Mouse (Mus musculus) spleen, adult 18-20 months (tissue): ENCODE data around the gene Fam193a.

Experiments used
- DNase-seq, 2 experiments: peaks; one replicate each; pipeline ENCODE4 v3.0.0; 2022; ENCODE audit warnings: mixed read lengths in 2 of 2

Fam193a gene

GRCm38 (mm10) chr5:34385616-34386015, 15.9 kb downstream of the Fam193a start:
- DNase-seq = no peak

DNA sequence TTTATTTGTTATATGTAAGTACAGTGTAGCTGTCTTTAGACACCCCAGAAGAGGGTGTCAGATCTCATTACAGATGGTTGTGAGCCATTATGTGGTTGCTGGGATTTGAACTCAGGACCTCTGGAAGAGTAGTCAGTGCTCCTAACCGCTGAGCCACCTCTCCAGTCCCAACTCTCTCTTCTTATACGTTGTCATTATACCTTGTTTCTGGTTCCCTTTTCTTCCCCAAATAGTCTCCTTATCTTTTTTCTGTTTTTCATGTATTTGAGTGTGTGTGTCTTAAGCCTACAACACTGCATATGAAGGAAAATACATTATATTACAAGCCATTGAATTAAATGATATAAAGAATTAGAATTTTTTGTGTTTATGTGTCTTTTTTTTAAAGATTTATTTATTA, 17.0 kb downstream of the Fam193a start:
- DNase-seq = no peak

- DNase-seq = no peak
Observed at GRCm38 (mm10) chr5:34393251-34393650, 23.5 kb downstream of the Fam193a start.

- no peak for DNase-seq
Observed at GRCm38 (mm10) chr5:34395347-34395746, 25.6 kb downstream of the Fam193a start.

- no peak for DNase-seq
Observed at GRCm38 (mm10) chr5:34395850-34396540, 26.3 kb downstream of the Fam193a start.

- DNase-seq = no peak
Observed at GRCm38 (mm10) chr5:34397866-34398265, 28.1 kb downstream of the Fam193a start.

DNA sequence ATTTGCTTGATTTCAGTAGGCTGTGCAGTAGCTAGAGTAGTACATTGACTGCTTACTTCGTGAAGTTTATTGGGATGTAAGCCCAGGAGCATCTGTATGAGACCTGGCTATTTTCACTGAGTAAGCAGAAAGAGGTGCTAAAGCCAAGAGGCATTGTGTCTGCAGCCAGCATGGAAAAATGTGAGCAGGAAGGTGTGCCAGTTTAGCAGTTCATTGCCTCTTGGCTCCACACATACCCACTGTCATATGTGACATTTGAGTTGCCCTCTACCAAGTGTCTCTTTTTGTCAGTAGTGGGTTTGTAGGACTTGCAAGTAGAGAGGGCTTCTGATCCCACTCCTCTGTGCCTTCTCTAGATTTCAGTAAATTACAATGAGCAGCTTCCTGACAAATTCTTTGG, 28.6 kb downstream of the Fam193a start:
- no peak for DNase-seq

GRCm38 (mm10) chr5:34407366-34407918, 37.7 kb downstream of the Fam193a start:
- DNase-seq = no peak

GRCm38 (mm10) chr5:34409002-34409401, 39.3 kb downstream of the Fam193a start:
- no peak for DNase-seq

DNA sequence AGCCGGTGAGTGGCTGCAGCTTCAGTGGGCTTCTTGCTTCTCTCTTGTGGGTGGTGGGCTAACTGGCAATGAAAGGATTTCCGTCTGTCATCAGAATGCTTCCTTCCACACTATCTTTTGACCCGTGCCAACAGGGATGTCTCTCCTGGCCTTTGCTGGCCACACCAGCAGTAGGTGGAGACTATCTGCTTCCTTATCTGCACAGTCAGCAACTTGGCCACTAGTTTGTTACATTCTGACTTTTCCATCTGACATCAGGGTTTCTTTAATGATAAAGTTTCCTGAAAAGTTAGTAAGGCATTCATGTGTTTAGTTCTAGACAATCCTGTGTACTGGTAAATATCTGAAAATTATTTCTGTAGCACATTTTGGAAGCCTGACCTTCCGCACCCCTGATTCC, 41.1 kb downstream of the Fam193a start:
- no peak for DNase-seq

GRCm38 (mm10) chr5:34413921-34414320, 44.2 kb downstream of the Fam193a start:
- DNase-seq = no peak

- no peak for DNase-seq
Observed at GRCm38 (mm10) chr5:34417251-34418008, 47.7 kb downstream of the Fam193a start.

GRCm38 (mm10) chr5:34419188-34419587, 49.5 kb downstream of the Fam193a start:
- no peak for DNase-seq

GRCm38 (mm10) chr5:34430776-34431175, 61.0 kb downstream of the Fam193a start:
- no peak for DNase-seq

DNA sequence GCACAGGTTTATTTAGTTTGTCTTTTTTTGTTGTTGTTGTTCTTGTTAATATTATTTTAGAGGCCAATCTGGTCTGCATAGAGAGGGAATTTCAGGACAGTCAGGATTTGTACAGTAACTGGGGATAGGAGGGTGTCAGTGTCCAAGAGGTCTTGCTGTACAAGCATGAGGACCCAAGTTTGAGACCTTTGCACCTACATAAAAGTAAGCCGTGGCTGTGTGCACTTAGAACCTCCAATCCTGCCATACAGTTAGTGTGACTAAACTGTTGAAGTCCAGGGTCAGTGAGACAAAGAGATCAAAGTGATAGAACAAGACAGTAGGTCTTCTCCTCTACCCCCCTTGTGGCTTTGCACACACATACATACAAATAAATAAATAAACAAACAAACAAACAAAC, 64.1 kb downstream of the Fam193a start:
- DNase-seq = no peak

DNA sequence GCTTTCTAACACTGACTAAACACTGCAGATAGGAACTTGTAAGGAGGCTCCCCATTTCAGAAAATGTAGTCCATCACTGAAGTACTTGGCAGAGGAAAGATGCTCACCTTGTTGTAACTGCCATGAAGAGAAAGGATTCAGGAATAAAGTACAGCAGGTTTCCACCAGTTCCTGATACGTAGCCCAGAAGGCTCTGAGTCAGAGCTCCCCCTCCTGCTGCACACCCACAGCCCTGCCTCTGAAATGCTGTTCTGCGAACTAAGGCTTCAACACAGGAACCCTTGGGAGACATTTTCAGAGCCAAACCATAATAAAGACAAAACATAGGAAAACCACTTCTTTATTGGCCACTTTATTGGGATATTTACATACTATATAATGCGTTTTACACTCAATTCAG, 64.5 kb downstream of the Fam193a start:
- DNase-seq = no peak

- DNase-seq = no peak
Observed at GRCm38 (mm10) chr5:34438052-34438451, 68.3 kb downstream of the Fam193a start.

DNA sequence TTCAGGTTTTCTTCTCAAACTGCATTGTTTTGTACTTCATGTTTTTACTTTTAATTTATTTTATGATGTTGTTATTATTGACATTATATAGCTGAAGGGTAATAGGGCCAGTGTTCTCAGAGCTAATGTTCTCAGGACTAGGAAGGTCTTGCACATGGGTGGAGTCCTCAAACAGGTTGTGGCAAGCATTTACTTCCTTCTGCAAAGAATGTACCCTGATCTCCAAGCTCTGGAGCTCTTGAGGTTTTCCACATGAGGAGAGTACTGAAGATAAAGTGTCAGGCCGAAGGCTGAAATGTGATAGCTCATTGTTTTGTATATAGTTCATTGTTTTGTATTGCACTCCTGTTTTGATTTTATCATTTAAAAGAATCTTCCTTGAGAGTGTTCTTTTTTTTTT, 68.9 kb downstream of the Fam193a start:
- no peak for DNase-seq

DNA sequence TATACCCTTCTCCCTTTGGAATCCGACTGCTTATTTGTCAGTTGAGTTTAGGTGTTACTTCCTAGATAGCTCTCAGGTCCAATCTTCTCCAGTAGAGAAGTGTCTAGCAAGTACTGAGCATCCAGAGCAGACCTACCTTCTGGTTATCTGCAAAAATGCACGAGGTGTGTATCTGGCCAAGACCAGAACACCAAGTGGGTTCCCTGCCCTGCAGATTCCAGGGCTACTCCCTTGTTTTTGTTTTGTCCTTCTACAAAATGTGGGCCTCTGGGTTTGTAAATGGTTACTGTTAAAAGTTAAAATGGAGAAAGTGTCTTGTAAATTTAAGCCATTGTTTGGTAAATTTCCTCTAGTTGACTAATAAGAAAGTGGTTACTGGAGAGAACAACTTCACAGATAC, 70.0 kb downstream of the Fam193a start:
- no peak for DNase-seq

- DNase-seq = no peak
Observed at GRCm38 (mm10) chr5:34441797-34442196, 72.1 kb downstream of the Fam193a start.

- DNase-seq = no peak
Observed at GRCm38 (mm10) chr5:34446207-34446606, 76.5 kb downstream of the Fam193a start.

- DNase-seq = no peak
Observed at GRCm38 (mm10) chr5:34458994-34459393, 89.3 kb downstream of the Fam193a start.

DNA sequence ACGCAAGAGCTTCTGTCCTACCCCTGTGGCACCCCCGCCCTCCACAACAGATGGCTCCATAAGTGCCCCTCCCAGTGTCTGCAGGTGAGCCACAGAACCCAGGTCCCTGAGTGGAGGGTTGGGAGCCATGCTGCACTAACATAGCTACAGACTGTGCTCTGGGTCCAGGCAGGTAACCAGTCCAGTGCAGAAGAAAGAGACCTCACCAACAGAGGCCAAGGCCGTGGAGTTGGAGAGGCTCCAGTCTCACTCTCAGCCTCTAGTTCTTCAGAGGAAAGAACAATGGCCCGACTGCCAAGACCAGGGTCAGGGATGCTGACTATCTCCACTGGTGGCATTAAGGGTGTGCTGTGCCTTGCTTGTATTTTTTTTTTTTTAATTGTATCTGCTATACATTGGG, 91.6 kb downstream of the Fam193a start:
- DNase-seq = no peak

- DNase-seq = no peak
Observed at GRCm38 (mm10) chr5:34461841-34462240, 92.1 kb downstream of the Fam193a start.
